Mouse (Mus musculus): ENCODE results near the gene Large1. TPM values are rescaled to one million over a fixed set of nuclear protein-coding genes. Genes with fewer than 3 reads are reported as not detected.
"Not testable (repeated sequence)": the region's sequence is repeated elsewhere in the genome, so short reads cannot be mapped to it uniquely, and the experiment has no call there.

The Large1 gene
- polyA plus RNA-seq, 1 experiment from 2014 or later: 7.3 TPM

- 58% methylated on average over 4 of the region's 4 CpGs for WGBS
- no peaks in the 10 kb centered on the region for H3K27me3 ChIP-seq (ENCODE audit: insufficient read depth, poor library complexity, severe bottlenecking)
- no peak for DNase-seq (ENCODE audit: low spot score)
Observed at GRCm38 (mm10) chr8:73324667-73325066, 28.7 kb downstream of the Large1 start.

GRCm38 (mm10) chr8:73323591-73323990, 29.7 kb downstream of the Large1 start:
- Histone ChIP-seq H3K4me3 (no peak overlapping the region), H3K27me3 (ENCODE audit: insufficient read depth, poor library complexity, severe bottlenecking) (no peaks in the 10 kb centered on the region), H3K4me1 (replicated peaks) (0 out of 2 replicates have a peak, but pooled peaks cover 5% of the 10 kb centered on the region), H3K27ac (no peak overlapping the region), H3K9me3 (no peaks in the 10 kb centered on the region), H3K36me3 (peaks cover 3% of the 10 kb centered on the region; the same call in 1 of the 2 replicates)
- WGBS: 95% methylated on average over 1 of the region's 1 CpGs
- no peak for DNase-seq (ENCODE audit: low spot score)

More at GRCm38 (mm10) chr8:73324667-73325066, 28.7 kb downstream of the Large1 start:
- Histone ChIP-seq H3K27ac (no peak overlapping the region), H3K9me3 (no peaks in the 10 kb centered on the region), H3K4me3 (no peak overlapping the region), H3K4me1 (replicated peaks) (0 out of 2 replicates have a peak, but pooled peaks cover 5% of the 10 kb centered on the region), H3K36me3 (peaks cover 3% of the 10 kb centered on the region; the same call in 1 of the 2 replicates)

GRCm38 (mm10) chr8:73319500-73319899, 33.8 kb downstream of the Large1 start:
- DNase-seq (ENCODE audit: low spot score); H3K36me3 ChIP-seq; H3K9me3 ChIP-seq; H3K27ac ChIP-seq; H3K27me3 ChIP-seq (ENCODE audit: insufficient read depth, poor library complexity, severe bottlenecking); H3K4me1 ChIP-seq (replicated peaks); H3K4me3 ChIP-seq: not testable (repeated sequence)
- WGBS: 100% methylated on average over 1 of the region's 3 CpGs

DNA sequence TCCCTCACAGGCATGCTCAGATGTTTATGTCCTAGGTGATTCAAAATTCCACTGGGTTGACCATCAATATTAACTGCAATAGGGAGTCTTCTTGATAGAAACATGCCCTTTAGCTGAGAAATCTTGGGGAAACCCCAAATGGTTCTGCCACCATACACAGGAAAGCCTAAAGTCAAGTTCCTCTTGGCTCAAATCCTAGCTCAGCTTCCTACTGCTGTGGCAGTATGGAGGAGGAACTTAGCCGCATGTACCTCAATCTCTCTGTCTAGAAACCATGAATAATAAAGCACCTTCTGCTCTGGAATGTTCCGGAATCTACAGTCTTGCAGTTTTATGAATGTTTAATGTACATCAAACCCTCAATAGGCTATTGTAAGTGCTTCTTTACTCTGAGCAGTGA, 39.4 kb downstream of the Large1 start:
- H3K4me1 ChIP-seq (replicated peaks): peaks cover 9% of the 10 kb centered on the region
- H3K4me3 ChIP-seq: no peak overlapping the region
- 0 out of 2 replicates have a peak, but pooled peaks cover 4% of the 10 kb centered on the region for H3K9me3 ChIP-seq
- H3K36me3 ChIP-seq: peaks cover 5% of the 10 kb centered on the region; the same call in 1 of the 2 replicates
- no peak for DNase-seq (ENCODE audit: low spot score)
- 94% methylated on average over 2 of the region's 2 CpGs for WGBS
- no peaks in the 10 kb centered on the region for H3K27me3 ChIP-seq (ENCODE audit: insufficient read depth, poor library complexity, severe bottlenecking)
- H3K27ac ChIP-seq: no peak overlapping the region

DNA sequence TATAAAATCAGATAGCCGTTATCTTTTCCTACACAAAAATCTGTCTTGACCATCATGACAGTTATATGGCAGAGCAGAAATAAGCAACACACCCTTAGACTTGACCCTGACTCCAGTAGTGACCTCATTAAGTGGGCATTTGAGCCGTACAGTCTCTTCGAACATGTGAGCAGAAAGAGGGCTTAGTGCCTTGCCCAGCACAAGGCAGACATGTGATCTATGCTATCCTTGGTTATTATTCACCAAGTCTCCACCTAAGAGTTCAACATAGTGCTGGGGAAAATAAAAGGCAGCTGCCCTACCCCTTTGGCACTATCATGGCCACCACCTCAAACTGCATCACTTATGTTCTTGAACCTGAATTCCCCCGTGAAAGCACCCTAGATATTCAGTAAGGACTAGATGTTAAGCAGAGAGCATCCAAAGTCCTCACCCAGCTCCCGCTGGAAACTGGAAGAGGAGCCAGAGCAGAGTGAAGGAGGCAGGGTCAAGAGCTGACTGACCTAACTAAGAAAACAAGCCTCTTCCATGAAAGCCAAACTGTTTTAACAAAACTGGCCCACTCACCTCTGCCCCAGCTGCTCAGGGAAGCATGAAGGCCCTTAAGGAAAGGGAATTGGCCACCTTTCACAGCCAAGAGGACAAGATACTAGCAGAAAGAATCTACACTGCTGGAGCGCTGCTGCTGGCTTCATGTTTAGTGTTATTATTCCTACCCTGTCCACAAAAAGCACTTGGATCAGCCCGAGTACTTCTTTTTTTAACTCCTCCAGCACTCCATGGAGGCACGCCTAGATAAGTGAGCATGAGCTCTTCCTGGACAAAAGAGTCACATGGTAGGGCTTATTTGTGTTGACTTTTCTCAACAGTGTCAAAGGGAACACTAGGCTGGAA, 40.4 kb downstream of the Large1 start:
- Histone ChIP-seq H3K4me1 (replicated peaks) (peaks cover 9% of the 10 kb centered on the region), H3K4me3 (no peak overlapping the region), H3K36me3 (peaks cover 2% of the 10 kb centered on the region; the same call in 1 of the 2 replicates), H3K27me3 (ENCODE audit: insufficient read depth, poor library complexity, severe bottlenecking) (no peaks in the 10 kb centered on the region), H3K27ac (no peak overlapping the region), H3K9me3 (0 out of 2 replicates have a peak, but pooled peaks cover under 1% of the 10 kb centered on the region)
- 75% methylated on average over 8 of the region's 8 CpGs for WGBS
- no peak for DNase-seq (ENCODE audit: low spot score)

DNA sequence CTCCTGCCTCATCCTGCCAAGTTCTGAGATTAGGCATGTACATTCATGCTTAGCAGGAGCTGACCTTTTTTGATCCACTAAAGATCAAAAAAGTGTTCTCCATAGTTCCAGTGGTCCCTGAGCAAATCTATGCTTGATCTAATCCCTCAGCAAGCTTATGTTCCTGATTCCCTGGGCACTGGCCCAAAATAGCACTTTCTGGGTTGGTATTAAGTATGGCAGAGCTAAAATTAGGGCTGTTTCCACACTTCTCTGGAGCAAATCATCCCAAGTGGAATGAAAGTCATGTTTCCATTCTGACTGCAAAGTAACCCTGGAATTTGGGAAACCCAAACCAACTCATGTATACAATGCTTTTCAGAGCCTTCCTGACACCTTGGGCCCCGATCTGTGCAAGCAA, 42.9 kb downstream of the Large1 start:
- DNase-seq (ENCODE audit: low spot score): no peak
- Histone ChIP-seq H3K36me3 (no peaks in the 10 kb centered on the region), H3K4me1 (replicated peaks) (peaks cover 9% of the 10 kb centered on the region), H3K4me3 (no peak overlapping the region), H3K9me3 (no peaks in the 10 kb centered on the region), H3K27ac (no peak overlapping the region), H3K27me3 (ENCODE audit: insufficient read depth, poor library complexity, severe bottlenecking) (no peaks in the 10 kb centered on the region)
- 88% methylated on average over 1 of the region's 1 CpGs for WGBS

- H3K4me1 ChIP-seq (replicated peaks): peaks cover 9% of the 10 kb centered on the region
- H3K9me3 ChIP-seq: no peaks in the 10 kb centered on the region
- H3K36me3 ChIP-seq: no peaks in the 10 kb centered on the region
- no peaks in the 10 kb centered on the region for H3K27me3 ChIP-seq (ENCODE audit: insufficient read depth, poor library complexity, severe bottlenecking)
- no peak for DNase-seq (ENCODE audit: low spot score)
- H3K27ac ChIP-seq: no peak overlapping the region
- no peak overlapping the region for H3K4me3 ChIP-seq
Observed at GRCm38 (mm10) chr8:73310036-73310435, 43.3 kb downstream of the Large1 start.

DNA sequence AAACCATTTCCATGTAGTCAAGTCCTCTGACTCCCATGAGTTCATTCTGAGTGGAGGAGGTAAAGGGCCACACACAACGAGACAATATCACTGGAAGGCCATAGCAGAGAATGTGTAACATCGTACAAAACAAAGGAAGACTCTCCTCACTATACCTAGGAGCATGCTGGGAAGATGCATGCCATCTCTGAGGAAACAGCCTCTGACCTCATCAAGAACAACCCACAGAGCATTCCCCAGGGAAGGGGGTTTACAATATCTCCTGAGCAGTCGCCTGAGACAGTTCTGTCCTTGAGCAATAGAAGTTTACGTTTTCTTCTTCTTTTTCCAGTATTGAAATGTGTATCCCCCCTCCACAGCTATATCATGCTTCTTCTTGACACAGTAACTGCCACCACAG, 49.4 kb downstream of the Large1 start:
- H3K27me3 ChIP-seq (ENCODE audit: insufficient read depth, poor library complexity, severe bottlenecking): no peaks in the 10 kb centered on the region
- no peak for DNase-seq (ENCODE audit: low spot score)
- no peak overlapping the region for H3K27ac ChIP-seq
- 70% methylated on average over 4 of the region's 4 CpGs for WGBS
- no peaks in the 10 kb centered on the region for H3K36me3 ChIP-seq
- no peak overlapping the region for H3K4me3 ChIP-seq
- no peaks in the 10 kb centered on the region for H3K4me1 ChIP-seq (replicated peaks)
- no peaks in the 10 kb centered on the region for H3K9me3 ChIP-seq

- no peak overlapping the region for H3K4me3 ChIP-seq
- H3K27ac ChIP-seq: no peak overlapping the region
- H3K9me3 ChIP-seq: no peaks in the 10 kb centered on the region
- H3K36me3 ChIP-seq: no peaks in the 10 kb centered on the region
- H3K27me3 ChIP-seq (ENCODE audit: insufficient read depth, poor library complexity, severe bottlenecking): no peaks in the 10 kb centered on the region
- H3K4me1 ChIP-seq (replicated peaks): no peaks in the 10 kb centered on the region
- 90% methylated on average over 3 of the region's 3 CpGs for WGBS
- no peak for DNase-seq (ENCODE audit: low spot score)
Observed at GRCm38 (mm10) chr8:73302947-73303346, 50.4 kb downstream of the Large1 start.

DNA sequence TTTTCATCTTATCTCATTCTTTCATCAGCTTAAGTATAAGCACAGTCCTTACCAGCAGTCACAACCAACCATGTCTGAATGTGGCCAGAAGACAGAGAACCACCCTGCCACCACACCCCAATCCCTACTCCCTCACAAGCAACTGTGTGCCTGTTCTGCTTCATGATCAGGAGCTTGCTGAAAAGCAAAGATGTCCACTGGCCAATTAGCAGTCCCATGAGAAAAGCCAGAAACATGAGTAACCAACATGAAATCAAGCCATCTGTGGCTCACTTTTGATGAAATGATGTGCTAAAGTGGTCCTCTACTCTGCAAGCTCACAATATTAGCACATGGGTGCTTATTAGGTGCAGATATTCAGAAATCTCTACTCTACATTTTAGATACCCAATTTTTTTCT, 57.8 kb downstream of the Large1 start:
- Histone ChIP-seq H3K4me3 (no peak overlapping the region), H3K4me1 (replicated peaks) (no peaks in the 10 kb centered on the region), H3K27me3 (ENCODE audit: insufficient read depth, poor library complexity, severe bottlenecking) (no peaks in the 10 kb centered on the region), H3K36me3 (no peaks in the 10 kb centered on the region), H3K27ac (no peak overlapping the region), H3K9me3 (no peaks in the 10 kb centered on the region)
- no peak for DNase-seq (ENCODE audit: low spot score)

DNA sequence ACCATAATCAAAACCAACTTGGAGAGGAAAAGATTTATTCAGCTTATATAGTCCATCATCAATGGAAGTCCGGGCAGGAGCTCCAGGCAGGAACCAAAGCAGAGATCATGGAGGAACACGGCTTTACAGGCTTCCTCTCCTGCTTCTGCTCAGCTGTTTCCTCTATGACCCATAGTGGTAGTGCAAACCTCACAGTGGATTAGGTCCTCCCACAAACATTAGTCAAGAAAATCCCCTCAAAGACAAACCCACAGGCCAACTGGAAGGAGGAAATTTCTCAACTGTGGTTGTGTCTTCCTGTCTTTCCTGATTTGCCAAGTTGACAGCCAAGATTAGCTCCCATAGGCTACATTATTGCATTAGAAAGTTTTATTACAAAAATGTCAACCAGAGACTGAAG, 59.7 kb downstream of the Large1 start:
- Histone ChIP-seq H3K4me1 (replicated peaks) (no peaks in the 10 kb centered on the region), H3K27me3 (ENCODE audit: insufficient read depth, poor library complexity, severe bottlenecking) (no peaks in the 10 kb centered on the region), H3K27ac (no peak overlapping the region), H3K9me3 (no peaks in the 10 kb centered on the region), H3K36me3 (no peaks in the 10 kb centered on the region), H3K4me3 (no peak overlapping the region)
- DNase-seq (ENCODE audit: low spot score): no peak
- 83% methylated on average over 2 of the region's 2 CpGs for WGBS

DNA sequence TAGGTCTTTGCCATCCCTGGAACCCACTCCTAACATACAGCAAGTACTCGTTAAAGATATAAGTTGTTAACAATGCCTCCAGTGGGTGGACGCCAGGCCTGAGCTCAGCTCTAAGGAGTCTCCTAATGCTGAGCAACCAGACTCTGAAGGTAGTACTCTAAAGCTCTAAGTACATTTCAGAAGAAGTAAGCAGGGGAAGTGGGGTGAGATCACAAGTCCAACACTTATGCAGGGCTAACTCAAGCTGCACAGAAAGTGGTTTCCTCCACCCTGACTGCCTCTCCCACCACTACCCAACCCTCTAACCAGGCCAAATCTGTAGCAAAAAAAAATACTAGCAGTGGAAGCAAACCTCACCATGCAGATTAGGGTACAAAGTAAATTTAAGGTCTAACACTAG, 61.7 kb downstream of the Large1 start:
- WGBS: 94% methylated on average over 2 of the region's 2 CpGs
- no peak for DNase-seq (ENCODE audit: low spot score)
- no peaks in the 10 kb centered on the region for H3K4me1 ChIP-seq (replicated peaks)
- no peaks in the 10 kb centered on the region for H3K36me3 ChIP-seq
- no peaks in the 10 kb centered on the region for H3K9me3 ChIP-seq
- no peaks in the 10 kb centered on the region for H3K27me3 ChIP-seq (ENCODE audit: insufficient read depth, poor library complexity, severe bottlenecking)
- no peak overlapping the region for H3K4me3 ChIP-seq
- no peak overlapping the region for H3K27ac ChIP-seq

- WGBS: 95% methylated on average over 2 of the region's 2 CpGs
- Histone ChIP-seq H3K4me3 (no peak overlapping the region), H3K9me3 (no peaks in the 10 kb centered on the region), H3K4me1 (replicated peaks) (no peaks in the 10 kb centered on the region), H3K27ac (no peak overlapping the region), H3K27me3 (ENCODE audit: insufficient read depth, poor library complexity, severe bottlenecking) (no peaks in the 10 kb centered on the region), H3K36me3 (no peaks in the 10 kb centered on the region)
- no peak for DNase-seq (ENCODE audit: low spot score)
Observed at GRCm38 (mm10) chr8:73290636-73291035, 62.7 kb downstream of the Large1 start.

Data from hindbrain, embryonic 10.5 days (tissue).